Mouse (Mus musculus): Measurements from ENCODE around the gene Osr1. TPM values are rescaled to one million over a fixed set of nuclear protein-coding genes. Genes with fewer than 3 reads are reported as not detected.

Osr1 gene
- polyA plus RNA-seq (2017; shearing (Covaris generic)) = not detected

GRCm38 (mm10) chr12:9569971-9570370 lies at the start of gene Osr1:
Osr1 (plus strand) TSS chr12:9570116.

Measured in effector memory CD4-positive, alpha-beta T cell, adult 5 months (primary cell).